Mouse (Mus musculus): ENCODE measurements around the gene Rcn2. TPM values are rescaled to one million over a fixed set of nuclear protein-coding genes. Genes with fewer than 3 reads are reported as not detected.

Gene Rcn2
- polyA plus RNA-seq, 1 experiment from 2014 or later, result 292 TPM

GRCm38 (mm10) chr9:56106274-56107072 lies 64.8 kb downstream of the Rcn2 start:
- Histone ChIP-seq H3K4me2 (ENCODE audit: low read length) (no peak overlapping the region), H3K9ac (ENCODE audit: low read depth, low read length) (no peak overlapping the region), H3K9me3 (replicated peaks; ENCODE audit: control insufficient read depth, low read length, poor library complexity, severe bottlenecking) (no peaks in the 10 kb centered on the region), H3K27ac (ENCODE audit: low read length) (no peak overlapping the region), H3K27me3 (ENCODE audit: control insufficient read depth, insufficient read depth, low read depth, low read length) (no peaks in the 10 kb centered on the region), H3K4me1 (ENCODE audit: control insufficient read depth, insufficient read depth, low read length) (no peaks in the 10 kb centered on the region), H3K36me3 (ENCODE audit: control insufficient read depth, insufficient read depth, low read length) (no peaks in the 10 kb centered on the region), H3K4me3 (ENCODE audit: low read depth, low read length) (no peak overlapping the region)
- ATAC-seq, result no peak
- 69% methylated on average over 6 of the region's 6 CpGs for WGBS

- H3K4me2 ChIP-seq (ENCODE audit: low read length), result no peak overlapping the region
- H3K36me3 ChIP-seq (ENCODE audit: control insufficient read depth, insufficient read depth, low read length), result no peaks in the 10 kb centered on the region
- H3K4me3 ChIP-seq (ENCODE audit: low read depth, low read length), result no peak overlapping the region
- H3K27ac ChIP-seq (ENCODE audit: low read length), result no peak overlapping the region
- WGBS, result 62% methylated on average over 6 of the region's 6 CpGs
- ATAC-seq, result no peak
- H3K9ac ChIP-seq (ENCODE audit: low read depth, low read length), result no peak overlapping the region
- H3K9me3 ChIP-seq (replicated peaks; ENCODE audit: control insufficient read depth, low read length, poor library complexity, severe bottlenecking), result no peaks in the 10 kb centered on the region
- no peaks in the 10 kb centered on the region for H3K4me1 ChIP-seq (ENCODE audit: control insufficient read depth, insufficient read depth, low read length)
- no peaks in the 10 kb centered on the region for H3K27me3 ChIP-seq (ENCODE audit: control insufficient read depth, insufficient read depth, low read depth, low read length)
Observed at GRCm38 (mm10) chr9:56107527-56107926, 65.9 kb downstream of the Rcn2 start.

- no peak overlapping the region for H3K9ac ChIP-seq (ENCODE audit: low read depth, low read length)
- no peak overlapping the region for H3K27ac ChIP-seq (ENCODE audit: low read length)
- no peaks in the 10 kb centered on the region for H3K4me1 ChIP-seq (ENCODE audit: control insufficient read depth, insufficient read depth, low read length)
- H3K9me3 ChIP-seq (replicated peaks; ENCODE audit: control insufficient read depth, low read length, poor library complexity, severe bottlenecking), result no peaks in the 10 kb centered on the region
- no peak overlapping the region for H3K4me3 ChIP-seq (ENCODE audit: low read depth, low read length)
- no peak overlapping the region for H3K4me2 ChIP-seq (ENCODE audit: low read length)
- WGBS, result 83% methylated on average over 5 of the region's 5 CpGs
- H3K27me3 ChIP-seq (ENCODE audit: control insufficient read depth, insufficient read depth, low read depth, low read length), result no peaks in the 10 kb centered on the region
- ATAC-seq, result no peak
- H3K36me3 ChIP-seq (ENCODE audit: control insufficient read depth, insufficient read depth, low read length), result no peaks in the 10 kb centered on the region
Observed at GRCm38 (mm10) chr9:56108174-56108573, 66.5 kb downstream of the Rcn2 start.

Other genes starting within 250 kb of the Rcn2 start
- gene Scaper, start 103.7 kb upstream of the Rcn2 start, polyA plus RNA-seq (2015; fragmentation: Nextera tagmentation; extraction: Ambion mirVana), result 43.4 and 49.1 TPM in 2 replicates
- gene 4930563M21Rik, start 31.3 kb upstream of the Rcn2 start, polyA plus RNA-seq (2015; fragmentation: Nextera tagmentation; extraction: Ambion mirVana), result not detected in 2 replicates
- gene Pstpip1, start 48.1 kb downstream of the Rcn2 start, polyA plus RNA-seq (2015; fragmentation: Nextera tagmentation; extraction: Ambion mirVana), result 0.34 and 0.50 TPM in 2 replicates
- 561 and 610 TPM in 2 replicates for gene Tspan3, start 123.6 kb downstream of the Rcn2 start, polyA plus RNA-seq (2015; fragmentation: Nextera tagmentation; extraction: Ambion mirVana)

All from midbrain, embryonic 16.5 days (tissue).